Mouse (Mus musculus) urinary bladder, adult 2 months (tissue): ENCODE data around the gene Hpse. TPM values are rescaled to one million over a fixed set of nuclear protein-coding genes. Genes with fewer than 3 reads are reported as not detected.

ENCODE experiments used
- DNase-seq: peaks from one replicate; pipeline ENCODE4 v3.0.0; 2022; ENCODE audit warnings: low spot score
- polyA plus RNA-seq: library from polyadenylated mRNA; depleted of rRNA; stranded (reverse); fragments of >200 nt; gene quantifications from 2 replicates; pipeline ENCODE4 v1.2.3, GENCODE M21; 2012

Gene Hpse
- polyA plus RNA-seq, 1 experiment, result 9.8 TPM

DNA sequence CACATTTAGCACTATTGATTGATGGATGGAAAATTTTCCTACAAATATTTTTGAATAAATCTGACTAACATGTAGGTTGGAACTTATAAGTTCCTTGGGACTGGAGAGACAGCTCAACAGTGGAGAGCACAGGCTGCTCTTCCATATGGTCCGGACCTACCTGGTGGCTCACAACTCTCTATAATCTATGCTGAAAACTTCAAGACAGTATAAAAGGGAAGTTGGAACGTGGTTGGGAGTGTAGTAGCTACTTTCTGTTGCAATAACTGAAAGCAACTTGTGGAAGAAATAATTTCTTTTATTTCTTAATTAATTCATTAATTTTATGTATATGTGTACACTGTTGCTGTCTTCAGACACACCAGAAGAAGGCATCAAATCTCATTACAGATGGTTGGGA, 22.1 kb downstream of the Hpse start:
- no peak for DNase-seq

DNA sequence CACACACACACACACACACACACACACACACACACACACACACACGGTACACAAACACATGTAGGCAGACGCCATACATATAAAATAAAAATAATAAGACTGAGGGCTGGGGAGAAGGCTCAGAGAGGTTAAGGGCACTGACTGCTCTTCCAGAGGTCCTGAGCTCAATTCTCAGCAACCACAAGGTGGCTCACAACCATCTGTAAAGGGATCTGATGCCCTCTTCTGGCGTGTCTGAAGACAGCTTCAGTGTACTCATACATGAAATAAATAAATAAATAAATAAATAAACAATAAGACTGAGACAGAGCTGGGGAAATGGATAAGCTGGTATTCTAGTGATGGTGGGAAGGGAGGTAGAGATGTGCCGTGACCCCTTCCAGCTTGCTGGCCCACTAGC, 33.9 kb downstream of the Hpse start:
- DNase-seq, result no peak

DNA sequence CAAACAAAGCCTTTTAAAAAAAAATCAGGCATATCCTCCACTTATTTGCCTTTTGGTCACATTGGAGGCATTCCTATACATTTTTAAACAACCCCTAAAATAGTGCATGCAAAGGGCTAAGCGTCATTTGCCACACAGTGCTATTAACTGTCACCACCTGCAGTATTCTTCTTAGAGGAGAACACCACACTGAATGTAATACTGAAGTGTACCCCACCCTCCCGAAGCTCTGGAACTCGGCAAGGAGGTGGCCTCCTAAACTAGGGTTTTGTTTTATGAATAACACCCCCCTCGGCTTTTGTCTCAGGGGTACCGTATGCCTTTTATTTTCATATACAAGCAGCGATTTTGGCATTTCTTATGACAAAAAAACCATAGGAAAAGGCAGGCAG, 39.0 kb downstream of the Hpse start:
- DNase-seq, result no peak

DNA sequence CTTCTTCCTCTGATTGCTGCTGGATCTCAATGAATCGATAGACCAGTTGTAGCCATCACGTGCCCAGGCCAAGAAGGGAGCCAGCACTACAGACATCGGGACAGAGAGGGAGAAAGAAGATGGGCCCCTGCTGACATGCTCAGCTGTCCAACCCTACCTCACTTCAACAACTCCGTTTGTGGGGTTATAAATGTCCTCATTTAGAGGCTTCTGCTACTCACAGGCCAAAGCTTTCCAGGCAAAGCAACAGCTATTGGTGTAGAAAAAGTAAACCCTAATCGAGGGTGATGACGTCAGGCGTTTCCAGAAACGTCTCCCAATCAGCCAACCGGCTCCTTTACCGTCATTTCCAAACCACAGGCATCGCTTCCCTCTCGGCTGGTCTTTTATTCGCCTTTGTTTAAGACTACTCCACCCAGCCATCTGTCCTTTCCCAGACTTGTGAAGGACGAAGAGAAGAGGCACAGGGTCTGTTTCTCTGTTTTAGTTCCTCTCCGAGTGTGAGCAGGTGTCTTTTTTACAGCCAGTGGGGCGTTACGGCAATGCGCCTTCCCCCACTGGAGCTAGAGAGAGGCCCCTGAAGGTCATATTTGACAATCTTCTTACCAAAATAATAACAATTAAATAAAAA, 39.5 kb downstream of the Hpse start:
- no peak for DNase-seq

DNA sequence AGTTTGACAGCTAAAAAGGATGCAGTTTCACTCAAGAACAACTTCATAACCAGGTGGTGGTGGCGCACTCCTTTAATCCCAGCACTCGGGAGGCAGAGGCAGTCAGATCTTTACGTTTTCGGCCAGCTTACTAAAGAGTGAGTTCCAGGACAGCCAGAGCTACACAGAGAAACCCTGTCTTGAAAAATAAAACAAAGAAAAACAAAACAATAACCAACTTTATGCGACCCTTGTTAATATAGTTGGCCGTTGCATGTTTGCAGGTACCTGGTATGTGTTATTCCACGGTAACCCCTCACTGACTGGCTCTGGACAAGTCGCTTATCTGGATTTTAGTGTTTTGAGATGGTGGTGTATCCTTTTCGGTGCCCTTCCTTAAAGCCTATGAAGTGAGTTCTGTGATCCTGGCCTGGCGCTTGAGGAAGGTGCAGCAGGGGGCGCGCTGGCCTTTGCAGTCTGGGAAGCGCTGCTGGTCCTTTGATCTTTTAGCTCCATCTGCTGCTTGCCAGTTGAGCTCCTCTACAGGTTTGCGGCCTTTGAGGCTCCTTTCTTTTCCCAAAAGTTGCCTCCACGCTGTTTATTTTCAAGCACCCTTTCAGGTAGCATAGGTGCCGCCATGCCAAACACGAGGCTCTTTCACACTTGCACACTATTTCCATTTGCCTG, 44.7 kb downstream of the Hpse start, which contains the start of gene Coq2:
Gene Coq2 (minus strand): TSS at position 430 of the 666 bp plus-strand sequence.
- DNase-seq, result peak; percentile 57

DNA sequence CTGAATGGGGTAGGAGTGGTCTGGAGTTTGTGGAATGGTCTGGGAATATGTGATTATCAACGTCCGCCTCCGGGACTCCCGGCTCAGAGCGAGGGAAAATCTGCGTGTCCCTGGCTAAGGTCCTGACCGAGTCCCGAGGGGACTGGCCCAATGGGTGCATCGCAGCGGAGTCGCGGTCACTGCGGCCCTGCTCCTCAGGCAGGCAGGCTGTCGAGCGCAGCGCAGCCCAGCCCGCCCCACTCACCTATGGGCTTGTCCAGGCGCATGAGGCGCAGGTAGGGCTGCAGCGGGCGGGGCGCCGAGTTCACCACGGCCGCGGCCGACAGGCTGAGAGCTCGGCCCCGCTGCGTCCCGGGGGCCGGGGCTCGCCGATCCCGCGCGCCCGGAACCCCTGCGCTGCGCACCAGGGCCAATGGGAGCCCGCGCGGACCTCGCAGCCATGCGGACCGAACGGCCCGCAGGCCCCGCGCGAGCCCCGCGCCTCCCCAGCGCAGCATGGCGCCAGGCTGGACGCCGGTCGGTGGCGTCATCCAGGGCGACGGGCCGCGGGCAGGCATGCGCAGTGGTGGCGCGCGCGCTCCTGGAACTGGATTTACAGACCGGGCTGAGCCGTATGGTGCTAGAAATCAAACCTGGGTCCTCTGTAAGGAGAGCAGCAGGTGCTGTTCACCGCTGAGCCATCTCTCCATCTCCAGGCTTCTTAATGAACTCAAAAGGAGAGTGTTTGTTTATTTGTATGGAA, 45.6 kb downstream of the Hpse start:
- DNase-seq, result peak; percentile 91

DNA sequence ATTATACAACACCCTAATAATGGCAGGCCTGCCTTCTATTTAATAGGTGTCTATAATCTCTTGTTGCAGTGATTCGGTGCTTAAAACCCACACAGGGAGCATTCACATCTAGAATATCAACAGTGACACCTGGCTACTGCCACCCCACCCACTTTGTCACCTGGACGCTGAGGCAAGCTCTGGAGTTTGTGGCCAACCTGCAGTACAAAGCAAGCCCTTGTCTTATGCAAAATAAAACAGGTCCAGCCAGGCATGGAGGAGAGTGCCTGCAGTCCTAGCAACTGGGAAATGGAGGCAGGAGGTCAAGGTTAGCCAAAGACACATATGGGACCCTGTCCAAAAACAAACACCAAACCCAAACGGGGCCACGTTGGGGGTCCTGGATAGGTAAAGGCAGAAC, 47.1 kb downstream of the Hpse start:
- DNase-seq, result no peak

DNA sequence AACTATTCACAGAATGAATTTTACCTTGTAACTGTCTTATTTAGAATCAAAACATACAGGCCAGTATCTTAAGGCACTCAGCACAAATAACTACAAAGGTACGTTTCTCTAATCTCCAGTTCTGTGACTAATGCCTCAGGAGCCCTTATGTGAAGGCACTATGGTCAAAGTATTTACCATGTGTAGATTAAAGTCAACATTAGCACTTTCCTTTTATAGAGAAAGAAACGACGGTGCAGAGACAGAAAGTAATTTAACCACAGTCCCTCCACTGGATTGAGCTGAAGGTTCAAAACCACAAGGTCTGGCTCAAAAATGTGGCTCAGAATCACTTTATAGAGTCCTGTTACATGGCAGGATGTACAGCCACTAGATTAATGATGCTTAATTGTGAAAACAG, 47.6 kb downstream of the Hpse start:
- DNase-seq, result no peak

DNA sequence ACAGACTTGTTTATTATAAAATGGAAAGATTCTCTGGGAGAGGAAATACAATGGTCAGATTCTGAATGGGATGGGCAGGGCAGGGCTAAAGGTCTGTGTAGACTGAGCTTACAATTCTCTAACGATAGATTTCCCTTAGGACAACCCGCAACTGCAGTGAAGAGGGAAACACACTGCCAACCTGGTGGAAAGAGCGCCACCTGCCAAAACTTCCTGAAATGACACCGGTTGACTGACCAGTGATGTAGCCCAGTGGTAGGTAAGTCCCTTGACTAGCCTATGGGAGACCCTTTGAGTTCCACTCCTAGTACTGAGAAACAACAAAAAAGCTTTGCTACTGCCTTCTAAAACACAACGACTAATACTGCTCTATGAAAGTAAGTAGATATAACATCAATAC, 48.1 kb downstream of the Hpse start:
- DNase-seq, result no peak

DNA sequence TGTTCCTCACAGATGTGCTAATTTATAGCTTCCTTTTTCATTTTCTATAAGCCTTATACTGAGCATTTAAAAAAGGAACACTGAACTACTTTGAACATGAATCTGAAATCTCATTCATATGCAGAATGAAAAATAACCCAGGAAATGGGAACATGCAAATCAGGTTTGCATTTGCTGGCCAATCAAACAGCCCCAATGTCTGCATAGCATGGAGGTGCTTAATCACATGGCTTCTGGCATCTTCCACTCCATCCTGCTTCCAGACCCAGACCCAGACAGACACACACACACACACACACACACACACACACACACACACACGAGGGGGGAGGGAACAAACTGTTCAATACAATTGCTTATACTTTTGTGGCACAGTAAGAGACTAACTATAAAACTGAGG, 52.6 kb downstream of the Hpse start:
- no peak for DNase-seq

DNA sequence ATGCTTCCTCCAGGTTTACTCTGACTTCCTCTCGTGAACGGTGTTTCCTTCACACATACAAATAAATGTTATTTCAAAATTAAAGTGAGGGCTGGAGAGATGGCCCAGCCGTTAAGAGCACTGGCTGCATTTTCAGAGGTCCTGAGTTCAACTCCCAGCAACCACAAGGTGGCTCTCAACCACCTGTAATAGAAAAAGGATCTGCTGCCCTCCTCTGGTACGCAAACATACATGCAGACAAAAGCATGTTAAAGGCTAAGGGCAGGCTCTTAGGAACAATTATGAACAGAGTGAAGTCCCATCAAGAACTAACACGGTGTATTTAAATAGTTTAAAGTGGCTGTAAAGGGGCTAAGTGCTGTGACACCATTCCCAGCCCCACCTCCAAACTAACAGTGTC, 55.7 kb downstream of the Hpse start:
- no peak for DNase-seq

DNA sequence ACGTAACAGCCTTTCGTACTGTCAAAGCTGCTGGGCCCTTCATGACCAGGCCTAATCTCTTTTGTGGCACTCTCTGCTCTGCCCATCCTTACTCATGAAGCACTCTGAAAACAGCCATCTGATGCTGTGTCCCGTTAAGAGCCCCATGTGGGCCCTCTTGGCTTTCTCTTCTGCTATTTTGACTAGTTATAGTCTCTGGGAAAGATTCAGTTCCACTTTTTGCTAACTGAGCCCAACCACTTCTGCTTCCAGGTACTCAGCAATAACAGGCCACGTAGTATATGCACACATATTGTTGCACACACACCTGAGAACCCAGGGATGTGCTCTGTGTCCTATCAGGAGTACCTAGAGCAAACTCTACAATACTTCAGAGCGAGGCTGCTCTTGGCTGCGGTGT, 56.5 kb downstream of the Hpse start:
- DNase-seq, result no peak

DNA sequence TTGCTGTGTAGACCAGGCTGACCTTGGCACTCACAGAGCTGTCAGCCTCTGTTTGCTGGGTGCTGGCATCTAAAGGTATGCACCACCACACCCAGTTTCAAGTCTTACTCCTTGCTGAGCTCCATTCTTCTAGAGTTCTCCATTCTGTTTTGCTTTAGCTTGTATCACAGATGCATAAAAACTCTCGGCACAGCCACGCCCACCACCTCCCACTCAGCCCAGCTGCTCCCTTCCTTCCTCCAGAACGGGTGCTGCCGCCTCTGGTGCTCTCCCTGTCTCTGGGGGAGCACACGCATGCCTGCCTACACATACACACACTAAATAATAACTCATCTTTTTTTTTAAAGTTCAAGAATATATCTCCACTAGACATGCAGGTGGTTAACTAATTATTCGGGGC, 61.1 kb downstream of the Hpse start:
- DNase-seq, result no peak

DNA sequence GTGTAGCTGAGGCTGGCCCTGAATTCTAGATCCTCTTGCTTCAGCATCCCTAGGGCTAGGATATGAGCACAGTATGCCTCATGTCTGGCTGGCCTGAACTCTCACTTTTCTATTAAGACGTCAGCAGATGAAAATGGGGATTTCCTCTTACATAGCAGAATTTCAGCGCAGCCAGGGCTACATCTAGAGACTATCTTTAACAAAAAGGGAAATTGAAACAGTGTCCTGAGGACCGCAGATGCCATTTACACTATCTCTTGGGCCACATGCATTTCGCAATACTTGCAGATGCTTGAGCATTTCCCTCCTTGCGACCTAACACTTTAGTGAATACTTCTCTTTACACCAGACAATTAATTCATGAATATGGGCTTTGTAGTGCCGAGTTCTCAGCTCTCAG, 63.2 kb downstream of the Hpse start:
- no peak for DNase-seq

DNA sequence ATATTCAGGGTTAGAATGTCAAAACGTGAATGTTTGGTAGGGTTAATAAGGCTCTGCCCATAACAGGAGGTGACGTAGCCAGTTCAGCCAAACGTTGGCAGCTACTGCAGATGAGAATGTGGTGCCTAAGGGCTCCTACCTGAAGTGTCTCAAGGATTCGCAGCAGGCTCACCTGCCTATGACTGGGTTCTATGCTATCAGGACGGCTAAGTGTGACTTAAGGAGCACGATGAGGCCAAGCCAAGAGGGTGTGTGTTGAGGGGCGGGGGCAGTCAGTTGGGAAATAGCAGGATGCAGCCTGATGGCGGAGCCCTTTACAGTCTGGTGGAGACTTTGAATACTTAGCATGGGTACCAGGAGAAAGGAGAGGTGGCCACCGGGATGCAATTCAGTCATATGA, 67.2 kb downstream of the Hpse start:
- DNase-seq, result no peak

DNA sequence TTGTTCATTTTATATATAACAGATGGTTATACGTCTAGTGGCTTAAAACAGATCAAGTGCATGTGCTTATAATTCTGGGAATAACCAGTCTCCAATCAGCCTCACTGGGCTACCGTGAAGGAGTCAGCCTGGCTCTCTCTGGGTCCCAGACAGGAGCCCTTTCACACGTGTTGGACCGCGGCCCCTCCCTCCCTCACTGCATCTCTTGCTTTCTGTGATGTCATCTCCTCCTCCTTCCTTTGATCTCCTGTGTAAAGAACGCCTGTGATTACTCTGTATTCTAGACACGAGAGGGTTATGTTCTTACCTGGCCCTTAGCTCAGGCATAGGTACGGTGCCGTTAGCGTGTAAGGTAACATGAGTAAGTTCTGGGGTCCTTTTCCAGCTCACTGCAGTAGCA, 68.0 kb downstream of the Hpse start:
- DNase-seq, result no peak

DNA sequence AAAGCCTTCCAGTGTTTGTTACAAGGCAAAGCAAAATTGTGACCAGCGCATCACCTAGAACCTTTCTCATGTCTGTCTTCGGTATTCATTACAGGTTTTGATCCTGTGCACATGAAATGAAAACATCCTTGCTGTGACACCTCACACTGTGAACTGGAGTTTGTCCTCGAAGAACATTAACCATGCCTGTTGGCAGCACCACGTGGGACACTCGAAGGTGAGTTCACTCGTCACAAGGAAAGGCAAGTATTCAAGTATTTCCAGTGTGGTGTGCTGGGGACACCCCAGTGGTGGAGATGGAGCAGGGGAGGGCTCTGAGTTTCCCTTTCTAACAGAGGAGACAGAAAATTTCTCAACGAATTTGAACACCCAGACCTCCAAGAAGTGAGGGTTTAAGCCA, 68.5 kb downstream of the Hpse start:
- no peak for DNase-seq

DNA sequence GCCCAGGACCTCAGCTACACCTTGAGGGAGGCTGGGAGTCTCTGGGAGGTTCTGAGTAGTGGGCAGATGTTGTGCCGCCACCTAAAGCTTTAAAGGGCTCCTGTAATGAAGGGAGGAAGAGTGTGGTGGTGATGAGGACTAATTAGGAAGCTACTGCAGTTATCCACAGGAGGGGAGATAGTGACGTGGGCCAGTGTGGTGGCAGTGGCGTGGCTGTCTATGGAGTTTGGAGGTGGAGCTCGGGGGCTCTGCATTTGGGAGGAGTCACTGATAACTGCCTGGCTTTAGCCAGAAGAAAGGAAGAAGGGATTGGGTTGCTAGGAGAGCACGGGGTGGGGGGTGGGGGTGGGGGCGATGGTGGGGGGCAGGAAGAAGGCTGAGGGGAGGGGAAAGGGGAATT, 71.0 kb downstream of the Hpse start:
- DNase-seq, result no peak

DNA sequence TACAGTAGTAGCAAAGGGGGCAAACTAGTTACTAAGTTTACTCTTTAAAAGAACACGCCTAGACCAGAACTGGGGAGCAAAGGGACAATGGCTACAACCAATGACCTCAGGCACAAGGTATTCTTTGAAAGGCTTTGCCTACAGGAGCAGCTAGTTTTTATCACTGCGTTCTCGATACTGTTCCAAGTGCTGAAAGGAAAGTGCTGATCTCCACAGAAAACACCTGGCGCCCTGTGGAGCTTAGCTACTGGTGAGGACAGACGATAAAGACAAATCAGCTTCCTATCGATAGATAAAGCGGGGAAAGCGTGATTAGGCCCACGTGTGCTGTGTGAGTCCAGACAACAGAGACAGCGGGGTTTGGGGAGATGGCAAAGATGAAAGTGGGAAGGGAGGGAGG, 71.5 kb downstream of the Hpse start:
- DNase-seq, result no peak

DNA sequence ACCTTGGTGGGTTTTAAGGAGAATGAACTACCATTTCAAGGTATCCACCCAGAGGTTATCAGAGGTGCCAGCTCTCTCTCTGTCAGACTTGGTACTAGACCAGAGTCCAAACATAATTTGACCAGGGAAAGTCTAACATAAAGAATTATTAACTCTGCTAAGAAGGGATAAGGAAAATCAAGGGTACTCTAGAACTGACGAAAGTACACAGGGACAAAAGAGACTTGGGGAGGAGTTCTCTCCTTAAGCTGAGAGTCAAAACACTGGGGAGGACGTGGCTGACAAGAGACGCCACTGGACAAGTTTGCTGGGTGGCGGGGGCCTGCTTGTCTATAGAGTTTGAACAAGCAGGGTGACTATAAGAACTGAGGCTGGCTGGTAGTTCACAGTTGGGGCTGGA, 73.0 kb downstream of the Hpse start:
- no peak for DNase-seq

DNA sequence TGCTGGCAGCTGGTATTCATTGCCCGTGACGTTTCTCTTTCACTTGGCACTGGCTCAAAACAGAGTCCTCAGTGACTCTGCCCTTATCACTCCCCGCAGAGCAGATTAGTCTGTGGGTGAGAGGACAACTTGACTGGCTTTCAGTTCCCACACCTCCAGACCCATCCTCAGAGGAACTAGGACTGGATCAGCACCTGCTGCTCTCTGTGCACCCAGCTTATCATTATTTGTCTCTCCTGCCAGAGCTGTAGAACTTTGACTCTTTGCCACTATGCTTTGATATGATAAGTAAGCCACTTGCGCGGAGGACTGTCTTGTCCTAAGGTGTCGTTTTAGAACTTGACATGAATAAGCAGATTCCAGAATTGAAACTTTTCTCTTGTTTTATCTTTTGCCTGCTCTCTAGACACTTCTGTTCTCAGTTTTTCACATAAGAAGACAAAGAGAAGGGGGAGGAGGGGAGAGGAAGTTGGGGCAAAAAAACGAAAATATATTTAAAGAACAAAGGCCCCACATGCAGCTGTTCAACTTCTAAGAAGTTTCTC, 75.5 kb downstream of the Hpse start:
- no peak for DNase-seq

DNA sequence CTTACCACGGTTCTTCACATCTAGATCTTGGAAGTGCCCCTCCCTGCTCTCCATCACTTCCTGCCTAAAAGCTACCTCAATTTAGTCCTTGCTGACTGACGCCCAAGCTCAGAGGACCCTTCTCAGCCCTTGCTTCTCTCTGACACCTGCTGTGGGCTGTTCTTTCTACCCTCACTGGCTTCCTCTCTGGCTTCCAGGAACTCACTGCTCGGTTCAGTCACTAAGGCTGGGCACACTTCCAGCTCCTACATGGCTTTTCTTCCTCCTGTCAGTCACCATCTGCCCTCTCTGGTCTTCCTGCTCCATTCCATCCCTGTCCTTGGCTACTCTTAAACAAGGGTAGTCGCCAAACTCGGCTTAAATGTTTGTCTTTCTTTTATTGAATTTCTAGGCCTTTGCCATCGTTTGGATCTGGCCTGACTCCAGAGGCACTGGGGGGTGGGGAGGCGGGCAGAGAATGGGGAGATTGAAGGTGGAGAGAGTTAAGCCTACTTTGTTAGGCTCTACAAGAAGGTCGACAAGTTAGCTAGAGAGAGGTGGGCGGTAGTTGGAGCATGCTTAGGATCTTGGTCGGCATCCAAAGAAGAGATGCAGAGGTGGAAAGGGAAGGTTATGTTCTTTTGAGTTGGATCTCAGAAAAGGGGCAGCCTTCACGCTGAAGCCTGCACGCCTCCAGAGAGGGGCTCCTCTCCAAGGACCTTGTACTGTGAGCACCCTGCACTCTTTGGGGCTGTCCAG, 76.1 kb downstream of the Hpse start:
- no peak for DNase-seq
